Mouse (Mus musculus): ENCODE data around the gene Vmp1. TPM values are rescaled to one million over a fixed set of nuclear protein-coding genes. Genes with fewer than 3 reads are reported as not detected.

The Vmp1 gene
- polyA plus RNA-seq, 2 experiments from 2014 or later: 563 to 667 TPM

GRCm38 (mm10) chr11:86629941-86630340 is 53.7 kb downstream of the Vmp1 start:
- no peak for ATAC-seq

DNA sequence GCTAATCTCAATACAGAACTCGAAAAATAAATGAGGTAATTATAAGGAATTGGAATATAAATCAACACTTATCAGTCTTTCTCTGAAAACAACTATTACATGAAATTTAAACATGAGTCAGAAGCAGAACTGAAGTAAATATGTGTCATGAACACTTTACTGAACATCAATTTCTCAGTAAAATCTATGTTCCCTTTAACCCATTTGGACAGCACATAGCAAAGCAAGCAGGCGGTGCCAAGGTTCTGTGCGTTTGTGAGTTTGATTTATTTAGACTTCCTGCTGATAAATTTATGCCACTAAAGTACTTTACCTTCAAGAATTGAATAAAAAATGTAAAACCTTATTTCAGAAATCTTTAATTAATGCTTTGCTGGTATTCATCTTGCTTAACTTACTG is 54.2 kb downstream of the Vmp1 start:
- ATAC-seq: no peak

DNA sequence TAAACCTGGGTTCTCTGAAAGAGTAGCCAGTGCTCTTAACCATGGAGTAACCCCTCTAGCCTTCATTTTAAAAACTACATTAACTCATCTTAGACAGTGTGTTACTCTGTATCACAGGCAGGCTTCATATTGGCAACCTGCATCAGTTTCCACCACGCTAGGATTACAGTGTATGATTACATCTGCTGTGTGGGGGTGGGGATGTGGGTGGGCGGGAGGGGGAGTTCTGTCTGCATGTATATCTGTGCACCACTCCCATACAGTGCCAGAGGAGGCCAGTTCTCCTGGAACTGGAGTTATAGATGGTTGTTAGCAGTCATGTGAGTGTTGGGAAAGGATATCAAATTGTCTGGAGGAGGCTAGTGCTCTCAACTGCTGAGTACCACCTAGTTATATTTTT is 55.2 kb downstream of the Vmp1 start:
- ATAC-seq: no peak

DNA sequence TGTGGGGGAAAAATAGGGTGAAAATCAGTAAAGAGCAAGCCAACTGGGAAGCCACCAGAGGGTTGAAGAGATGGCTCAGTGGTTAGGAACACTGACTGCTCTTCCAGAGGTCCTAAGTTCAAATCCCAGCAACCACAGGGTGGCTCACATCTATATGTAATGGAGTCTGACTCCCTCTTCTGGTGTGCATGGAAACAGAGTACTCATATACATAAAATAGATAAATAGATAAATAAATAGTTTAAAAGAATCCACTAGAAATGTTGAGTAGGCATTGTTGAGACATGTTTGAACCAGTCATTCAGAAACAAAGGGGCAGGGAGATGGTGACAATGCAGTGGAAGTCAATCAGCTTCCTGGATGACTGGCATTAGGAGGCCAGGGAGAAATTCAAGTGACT is 56.0 kb downstream of the Vmp1 start:
- ATAC-seq: no peak

DNA sequence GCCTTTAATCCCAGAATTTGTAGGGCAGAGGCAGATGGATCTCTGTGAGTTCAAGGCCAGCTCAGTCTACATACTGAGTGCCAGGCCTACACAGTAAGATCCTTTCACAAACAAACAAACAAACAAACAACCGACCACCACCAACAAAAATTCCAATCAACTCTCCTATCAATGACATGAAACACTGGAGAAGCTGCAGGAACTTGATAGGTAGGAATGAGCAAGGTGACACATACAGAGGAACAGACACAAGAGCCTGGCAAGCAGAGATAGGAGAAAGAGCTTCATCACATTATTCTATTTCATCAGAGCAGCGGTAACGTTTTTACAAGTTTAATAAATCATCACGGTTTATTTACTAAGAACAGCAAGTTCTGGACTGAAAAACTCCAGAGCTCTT is 56.9 kb downstream of the Vmp1 start:
- ATAC-seq: no peak

GRCm38 (mm10) chr11:86624237-86624941 is 59.2 kb downstream of the Vmp1 start:
- ATAC-seq: peak; percentile 78

- ATAC-seq: no peak
Measured at GRCm38 (mm10) chr11:86623402-86624010, 60.1 kb downstream of the Vmp1 start.

- no peak for ATAC-seq
Measured at GRCm38 (mm10) chr11:86622191-86622912, 61.3 kb downstream of the Vmp1 start.

DNA sequence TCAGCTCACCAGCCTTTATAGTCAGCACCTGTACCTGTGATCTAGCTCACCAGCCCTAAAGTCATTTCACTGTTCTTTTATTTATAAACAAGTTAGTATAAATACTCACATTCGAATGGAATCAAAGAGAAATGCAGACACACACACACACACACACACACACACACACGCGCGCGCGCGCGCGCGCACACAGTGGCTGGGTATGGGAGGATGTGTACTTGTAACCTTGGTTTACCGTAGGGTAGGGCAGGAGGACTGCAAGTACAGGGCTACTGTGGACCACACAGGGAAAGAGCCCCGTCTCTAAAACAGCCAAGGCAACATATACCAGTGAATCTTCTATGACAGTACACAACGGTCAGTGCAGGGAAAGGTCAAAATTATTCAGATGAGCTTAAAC is 62.5 kb downstream of the Vmp1 start:
- ATAC-seq: peak; percentile 58

DNA sequence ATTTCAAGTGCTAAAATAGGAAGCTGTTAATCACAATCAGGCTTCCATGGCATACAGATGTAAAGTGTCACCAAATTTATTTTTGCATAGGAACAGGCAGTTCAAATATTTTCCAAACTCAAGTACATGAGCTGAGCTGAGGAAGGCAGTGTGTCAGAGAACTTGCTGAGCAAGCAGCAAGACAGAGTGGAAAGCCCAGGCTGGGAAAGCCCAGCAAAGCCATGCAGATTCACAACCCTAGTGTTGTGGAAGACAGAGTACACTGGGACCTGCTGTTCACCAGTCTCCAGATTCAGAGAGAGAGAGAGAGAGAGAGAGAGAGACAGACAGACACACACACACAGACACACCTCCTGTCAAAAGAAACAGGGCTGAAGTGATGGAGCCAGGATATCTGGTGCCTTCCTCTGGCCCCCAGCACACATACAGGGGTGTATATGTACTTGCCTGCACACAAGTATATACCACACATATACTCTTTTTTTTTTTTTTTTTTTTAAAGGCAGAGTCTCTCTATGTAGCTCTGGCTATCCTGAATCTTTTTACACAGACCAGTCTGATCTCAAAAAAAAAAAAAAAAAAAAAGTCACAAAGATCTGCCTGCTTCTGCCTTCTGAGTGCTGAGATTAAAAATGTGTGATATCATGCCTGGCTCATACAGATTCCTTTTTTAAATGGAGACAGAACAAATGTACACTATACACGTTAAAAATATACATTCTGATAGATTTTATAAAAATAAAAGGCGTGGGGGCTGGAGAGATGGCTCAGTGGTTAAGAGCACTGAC is 64.9 kb downstream of the Vmp1 start:
- no peak for ATAC-seq

DNA sequence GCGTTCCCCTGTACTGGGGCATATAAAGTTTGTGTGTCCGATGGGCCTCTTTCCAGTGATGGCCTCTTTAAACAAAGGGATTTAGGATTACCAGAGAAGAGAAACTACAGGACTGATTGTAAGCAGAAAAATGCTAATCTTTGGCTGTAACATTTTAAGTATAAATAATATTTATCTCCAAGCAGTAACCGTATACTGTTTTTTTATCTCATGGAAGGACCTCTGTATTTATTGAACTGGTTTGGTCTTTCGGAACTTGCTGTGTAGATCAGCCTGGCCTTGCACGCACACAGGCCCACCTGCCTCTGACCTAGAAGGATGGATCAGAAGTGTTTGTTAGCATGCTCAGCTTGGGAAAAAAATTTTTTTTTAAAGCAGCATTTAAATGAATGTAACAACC is 69.0 kb downstream of the Vmp1 start:
- ATAC-seq: no peak

- ATAC-seq: no peak
Measured at GRCm38 (mm10) chr11:86614056-86614530, 69.5 kb downstream of the Vmp1 start.

GRCm38 (mm10) chr11:86611991-86612390 is 71.6 kb downstream of the Vmp1 start:
- no peak for ATAC-seq

GRCm38 (mm10) chr11:86610239-86610638 is 73.4 kb downstream of the Vmp1 start:
- ATAC-seq: no peak

GRCm38 (mm10) chr11:86607808-86608350 is 75.8 kb downstream of the Vmp1 start:
- no peak for ATAC-seq

- no peak for ATAC-seq
Measured at GRCm38 (mm10) chr11:86606621-86607339, 76.9 kb downstream of the Vmp1 start.

GRCm38 (mm10) chr11:86604732-86605520 is 78.7 kb downstream of the Vmp1 start:
- no peak for ATAC-seq

DNA sequence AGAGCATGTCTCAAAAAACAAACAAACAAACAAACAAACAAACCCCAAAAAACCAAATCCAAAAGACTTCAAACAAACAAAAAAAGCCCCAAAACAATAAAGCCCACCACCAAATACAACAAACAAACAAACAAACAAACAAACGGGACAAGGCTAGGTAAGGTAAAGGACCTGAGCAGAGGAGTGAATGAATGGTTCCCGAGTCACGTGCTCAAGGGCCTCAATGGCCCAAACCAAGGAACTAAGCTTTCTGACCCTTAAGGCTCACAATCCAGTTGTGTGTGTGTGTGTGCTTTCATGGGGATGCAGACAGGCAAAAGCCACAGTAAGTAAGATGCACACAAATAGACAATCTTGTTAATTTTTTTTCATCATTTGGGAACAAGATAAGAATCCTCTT is 79.3 kb downstream of the Vmp1 start:
- no peak for ATAC-seq

- no peak for ATAC-seq
Measured at GRCm38 (mm10) chr11:86603719-86604118, 79.9 kb downstream of the Vmp1 start.

DNA sequence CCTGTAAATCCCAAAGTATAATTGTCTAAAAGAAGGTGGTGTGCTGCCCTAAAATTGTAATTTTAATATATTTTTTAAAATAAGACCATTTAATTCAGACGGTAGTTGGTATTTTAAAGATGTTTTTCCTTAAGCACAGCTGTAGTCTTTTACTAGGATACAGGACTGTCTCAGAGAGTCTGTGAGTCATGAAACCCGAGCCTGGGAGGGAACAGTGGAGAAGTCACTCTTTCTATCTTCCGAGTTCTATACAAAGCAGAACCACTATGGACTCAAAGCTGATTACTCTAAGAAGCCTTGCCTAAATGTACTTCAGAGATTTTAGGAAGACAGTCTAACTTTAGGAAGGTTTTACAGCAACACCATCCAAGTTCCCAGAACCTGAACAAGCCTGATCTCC is 81.5 kb downstream of the Vmp1 start:
- ATAC-seq: no peak

DNA sequence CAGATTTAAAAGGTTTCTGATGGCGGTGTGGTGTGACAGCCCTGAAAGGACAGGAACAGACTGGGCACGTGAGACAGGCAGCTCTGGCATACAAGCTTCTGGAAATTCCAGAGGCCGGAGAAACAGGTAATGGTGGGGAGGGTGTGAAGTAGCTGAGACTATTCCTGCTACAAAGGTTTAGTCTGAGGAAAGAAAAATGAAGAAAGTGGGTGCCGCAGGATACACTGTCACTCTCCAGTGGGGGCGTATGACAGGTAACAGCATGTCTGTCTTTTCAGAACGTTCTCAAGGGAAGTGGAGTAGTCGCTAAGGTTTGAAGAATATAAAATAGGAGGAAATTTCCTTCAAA is 83.5 kb downstream of the Vmp1 start:
- no peak for ATAC-seq

All from activated CD4-positive, CD25-positive, alpha-beta regulatory T cell, adult 4 months (primary cell).